Mouse (Mus musculus) left cerebral cortex, postnatal 4 days (tissue): ENCODE measurements around the gene Tdgf1. TPM values are rescaled to one million over a fixed set of nuclear protein-coding genes. Genes with fewer than 3 reads are reported as not detected.

Source experiments
- DNase-seq: peaks from one replicate; pipeline ENCODE4 v3.0.0-alpha.2; 2022
- intact Hi-C: fragments of 180-260 bp; cut with DNase I; formaldehyde crosslinking; loops from one replicate; pipeline ENCODE4 v1.15.1; 2025
- total RNA-seq, 2 experiments: library from RNA; stranded (reverse); gene quantifications; 2 replicates each; pipeline ENCODE4 v1.2.3; 2021

Gene Tdgf1
- total RNA-seq, 2 experiments from 2014 or later, result 0.54 TPM; not detected in 1

- intact Hi-C loops, result loop anchor here (10.0 kb wide), 1 partner anchor 240 kb away; no protein-coding TSS in a partner anchor
- no peak for DNase-seq
These were observed 8.9 kb upstream of the Tdgf1 start for GRCm38 (mm10) chr9:110954681-110955445.

GRCm38 (mm10) chr9:110953550-110954461, 7.8 kb upstream of the Tdgf1 start:
- DNase-seq, result peak; percentile 81
- intact Hi-C loops, result loop anchor here (10.0 kb wide), 1 partner anchor 239 kb away; no protein-coding TSS in a partner anchor

- intact Hi-C loops, result loop anchor here (10.0 kb wide), 1 partner anchor 238 kb away; no protein-coding TSS in a partner anchor
- DNase-seq, result no peak
These were observed 7.1 kb upstream of the Tdgf1 start for GRCm38 (mm10) chr9:110952931-110953549.

- DNase-seq, result no peak
- intact Hi-C loops, result loop anchor here (10.0 kb wide), 1 partner anchor 238 kb away; no protein-coding TSS in a partner anchor
These were observed 6.4 kb upstream of the Tdgf1 start for GRCm38 (mm10) chr9:110952398-110952797.

- intact Hi-C loops, result loop anchor here (10.0 kb wide), 1 partner anchor 237 kb away; no protein-coding TSS in a partner anchor
- no peak for DNase-seq
These were observed 5.9 kb upstream of the Tdgf1 start for GRCm38 (mm10) chr9:110951866-110952265.

- intact Hi-C loops, result loop anchor here (10.0 kb wide), 1 partner anchor 237 kb away; no protein-coding TSS in a partner anchor
- DNase-seq, result no peak
These were observed 5.4 kb upstream of the Tdgf1 start, which contains the start of gene Lrrc2 for GRCm38 (mm10) chr9:110951397-110951796. Gene Lrrc2, plus strand, starts transcription at chr9:110951545.

- no peak for DNase-seq
- intact Hi-C loops, result loop anchor here (10.0 kb wide), 1 partner anchor 235 kb away; no protein-coding TSS in a partner anchor
These were observed 4.2 kb upstream of the Tdgf1 start for GRCm38 (mm10) chr9:110950109-110950508.

GRCm38 (mm10) chr9:110948813-110949310, 2.9 kb upstream of the Tdgf1 start:
- DNase-seq, result no peak
- intact Hi-C loops, result no loop called here

- intact Hi-C loops, result no loop called here
- DNase-seq, result no peak
These were observed 1.9 kb upstream of the Tdgf1 start for GRCm38 (mm10) chr9:110947900-110948299.

GRCm38 (mm10) chr9:110947261-110947661, 1.3 kb upstream of the Tdgf1 start:
- intact Hi-C loops, result no loop called here
- DNase-seq, result no peak

GRCm38 (mm10) chr9:110946548-110947044, 638 bp upstream of the Tdgf1 start:
- intact Hi-C loops, result no loop called here
- DNase-seq, result peak; percentile 21

GRCm38 (mm10) chr9:110945343-110945742, 615 bp downstream of the Tdgf1 start:
- no peak for DNase-seq
- intact Hi-C loops, result no loop called here

- peak; percentile 9 for DNase-seq
- intact Hi-C loops, result no loop called here
These were observed 1.7 kb downstream of the Tdgf1 start for GRCm38 (mm10) chr9:110944265-110944664.

- DNase-seq, result no peak
- intact Hi-C loops, result no loop called here
These were observed 8.2 kb downstream of the Tdgf1 start for GRCm38 (mm10) chr9:110937506-110938490.

GRCm38 (mm10) chr9:110935941-110936340, 10.0 kb downstream of the Tdgf1 start:
- intact Hi-C loops, result no loop called here
- no peak for DNase-seq

GRCm38 (mm10) chr9:110933850-110934437, 12.0 kb downstream of the Tdgf1 start:
- peak; percentile 92 for DNase-seq
- intact Hi-C loops, result no loop called here

- DNase-seq, result peak; percentile 43
- intact Hi-C loops, result no loop called here
These were observed 14.4 kb downstream of the Tdgf1 start for GRCm38 (mm10) chr9:110931573-110931972.

GRCm38 (mm10) chr9:110922759-110923158, 23.2 kb downstream of the Tdgf1 start:
- peak; percentile 89 for DNase-seq
- intact Hi-C loops, result no loop called here
